Mouse (Mus musculus) midbrain, embryonic 13.5 days (tissue): ENCODE data around the gene Gm20517. TPM values are rescaled to one million over a fixed set of nuclear protein-coding genes. Genes with fewer than 3 reads are reported as not detected.

Source experiments
- ATAC-seq: fragments of 200-750 bp; cut with Nextera tagmentation; 2 replicates; pipeline ENCODE4 v1.8.0; 2017; ENCODE audit warnings: mild to moderate bottlenecking, moderate TSS enrichment, moderate library complexity
- H3K27ac ChIP-seq: fragments of 300-500 bp; sonication (generic); 2 replicates; pipeline ENCODE4 v1.5.1; 2015; ENCODE audit warnings: inconsistent platforms, mild to moderate bottlenecking, moderate library complexity
- H3K27me3 ChIP-seq: fragments of 300-500 bp; sonication (generic); 2 replicates; pipeline ENCODE4 v1.6.1; 2015; ENCODE audit warnings: mild to moderate bottlenecking, inconsistent platforms
- H3K36me3 ChIP-seq: fragments of 300-500 bp; sonication (generic); 2 replicates; pipeline ENCODE4 v1.6.1; 2015; ENCODE audit warnings: mild to moderate bottlenecking, inconsistent platforms
- H3K4me1 ChIP-seq: fragments of 300-500 bp; sonication (generic); replicated peaks from 2 replicates; pipeline ENCODE4 v1.6.1; 2015; ENCODE audit warnings: inconsistent platforms
- H3K4me2 ChIP-seq: fragments of 300-500 bp; sonication (generic); replicated peaks from 2 replicates; pipeline ENCODE4 v1.6.1; 2015; ENCODE audit warnings: moderate library complexity, mild to moderate bottlenecking, inconsistent platforms
- H3K4me3 ChIP-seq: fragments of 300-500 bp; sonication (generic); replicated peaks from 2 replicates; pipeline ENCODE4 v1.5.1; 2015; ENCODE audit warnings: mild to moderate bottlenecking, inconsistent platforms
- H3K9ac ChIP-seq: fragments of 300-500 bp; sonication (generic); replicated peaks from 2 replicates; pipeline ENCODE4 v1.6.1; 2015; ENCODE audit warnings: mild to moderate bottlenecking, inconsistent platforms
- H3K9me3 ChIP-seq: fragments of 300-500 bp; sonication (generic); 2 replicates; pipeline ENCODE4 v1.6.1; 2016; ENCODE audit warnings: mild to moderate bottlenecking, inconsistent platforms
- WGBS: fragments of 180-500 bp; shearing (Covaris S2); methylation state at CpG from one replicate; pipeline ENCODE4 v1.1.7; 2015; 5-methylcytosine and 5-hydroxymethylcytosine counted together
- polyA plus RNA-seq: library from polyadenylated mRNA; unstranded; fragments of >200 nt; fragmentation: Nextera tagmentation; extraction: Ambion mirVana; gene quantifications from 2 replicates; pipeline ENCODE4 v1.2.1, GENCODE M21; 2015

Gene Gm20517
- polyA plus RNA-seq, 1 experiment from 2014 or later, result 2.4 TPM

DNA sequence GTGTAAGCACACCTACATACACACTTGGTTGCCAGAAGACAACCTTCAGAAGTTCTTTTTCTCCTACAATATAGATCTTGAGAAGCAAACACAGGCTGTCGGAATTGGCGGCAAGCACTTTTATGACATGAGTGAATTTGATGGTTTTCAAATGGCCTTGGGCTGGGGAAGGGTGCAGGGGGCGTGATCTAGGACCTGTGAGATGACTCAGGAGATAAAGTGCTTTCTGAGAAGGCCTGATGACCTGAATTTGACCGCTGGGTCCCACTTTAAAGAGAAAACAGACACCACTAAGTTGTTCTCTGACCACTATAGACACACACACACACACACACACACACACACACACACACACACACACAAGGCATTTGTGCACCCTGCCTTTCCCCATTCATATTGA, 30.4 kb upstream of the Gm20517 start:
- Histone ChIP-seq H3K4me2 (no peak overlapping the region), H3K4me1 (no peaks in the 10 kb centered on the region), H3K9ac (no peak overlapping the region), H3K27me3 (no peaks in the 10 kb centered on the region), H3K36me3 (no peaks in the 10 kb centered on the region), H3K9me3 (no peaks in the 10 kb centered on the region), H3K27ac (no peak overlapping the region), H3K4me3 (no peak overlapping the region)
- 97% methylated on average over 4 of the region's 4 CpGs for WGBS
- ATAC-seq, result no peak

DNA sequence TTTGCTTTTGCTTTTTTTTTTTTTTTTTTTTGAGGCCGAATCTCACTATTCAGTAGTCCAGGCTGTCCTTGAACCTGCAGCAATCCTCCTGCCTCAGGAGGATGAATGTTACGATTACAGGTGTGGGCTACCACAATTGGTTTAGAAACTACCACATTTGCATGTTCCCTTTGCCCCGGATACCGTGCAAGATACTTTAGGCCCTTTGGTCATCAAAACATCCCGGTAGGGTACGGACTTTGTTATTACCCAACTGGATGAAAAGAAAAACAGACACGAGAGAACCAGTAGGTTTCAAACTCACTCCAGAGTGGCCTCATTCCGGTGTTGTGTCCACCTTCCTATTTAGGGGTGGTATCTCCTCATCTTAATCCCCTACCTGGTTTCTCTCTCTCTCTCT, 22.9 kb upstream of the Gm20517 start:
- H3K9me3 ChIP-seq, result no peaks in the 10 kb centered on the region
- H3K27ac ChIP-seq, result no peak overlapping the region
- no peak for ATAC-seq
- H3K27me3 ChIP-seq, result no peaks in the 10 kb centered on the region
- no peak overlapping the region for H3K9ac ChIP-seq
- H3K4me1 ChIP-seq, result peaks cover 6% of the 10 kb centered on the region; the same call in 1 of the 2 replicates
- no peak overlapping the region for H3K4me2 ChIP-seq
- no peaks in the 10 kb centered on the region for H3K36me3 ChIP-seq
- H3K4me3 ChIP-seq, result no peak overlapping the region
- 88% methylated on average over 8 of the region's 8 CpGs for WGBS

DNA sequence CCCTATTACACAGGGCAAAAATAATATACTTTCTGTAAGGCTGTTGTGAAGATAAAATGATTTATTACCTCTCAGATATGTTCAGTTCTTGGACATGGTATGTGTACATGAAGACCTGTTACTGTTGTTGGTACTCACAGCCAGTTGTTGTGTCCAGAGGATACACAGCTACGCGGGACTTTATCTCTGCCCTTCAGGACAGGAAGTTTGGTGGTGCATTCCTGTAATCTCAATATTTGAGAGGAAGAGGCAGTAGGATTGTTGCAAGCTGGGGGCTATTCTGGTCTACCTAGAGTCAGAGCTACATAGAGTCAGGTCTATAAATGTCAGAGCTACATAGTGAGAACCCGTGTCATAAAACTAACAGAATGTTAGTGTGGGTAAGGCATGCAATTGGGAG, 20.3 kb upstream of the Gm20517 start:
- Histone ChIP-seq H3K4me3 (no peak overlapping the region), H3K27me3 (no peaks in the 10 kb centered on the region), H3K4me1 (peaks cover 30% of the 10 kb centered on the region), H3K27ac (no peak overlapping the region), H3K36me3 (no peaks in the 10 kb centered on the region), H3K9ac (no peak overlapping the region), H3K9me3 (no peaks in the 10 kb centered on the region), H3K4me2 (no peak overlapping the region)
- 93% methylated on average over 3 of the region's 3 CpGs for whole genome bisulfite sequencing
- ATAC-seq, result no peak

DNA sequence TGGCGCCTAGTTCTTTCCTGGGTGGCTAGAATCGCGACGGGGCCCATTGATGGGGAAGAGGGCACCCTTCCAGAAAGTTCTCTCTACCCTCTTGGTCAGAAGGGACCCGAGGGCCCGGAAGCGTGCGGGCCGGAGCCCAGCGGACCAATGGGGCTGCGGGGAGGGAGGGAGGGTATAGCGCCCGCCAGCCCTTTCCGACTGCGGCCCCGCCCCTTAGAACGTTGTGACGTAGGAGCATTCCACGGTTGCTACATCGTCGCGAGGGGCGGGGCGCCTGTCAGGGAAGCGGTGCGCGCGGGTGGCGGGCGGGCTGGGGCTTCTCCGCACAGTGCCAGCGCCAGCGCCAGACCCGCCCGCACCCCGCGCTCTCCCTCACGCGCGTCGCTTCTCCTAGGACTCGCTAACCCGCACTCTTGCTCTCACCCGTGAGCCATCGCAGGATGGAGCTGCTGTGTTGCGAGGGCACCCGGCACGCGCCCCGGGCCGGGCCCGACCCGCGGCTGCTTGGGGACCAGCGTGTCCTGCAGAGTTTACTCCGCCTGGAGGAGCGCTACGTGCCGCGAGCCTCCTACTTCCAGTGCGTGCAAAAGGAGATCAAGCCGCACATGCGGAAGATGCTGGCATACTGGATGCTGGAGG, 18.1 kb upstream of the Gm20517 start:
- Histone ChIP-seq H3K27ac (peak overlapping the region; percentile 88), H3K9me3 (no peaks in the 10 kb centered on the region), H3K4me3 (peak overlapping the region; percentile 71), H3K27me3 (no peaks in the 10 kb centered on the region), H3K4me1 (peaks cover 52% of the 10 kb centered on the region), H3K9ac (peak overlapping the region; percentile 67), H3K4me2 (peak overlapping the region; percentile 96), H3K36me3 (no peaks in the 10 kb centered on the region)
- under 1% methylated on average over 57 of the region's 63 CpGs for WGBS
- ATAC-seq, result peak; percentile 85

DNA sequence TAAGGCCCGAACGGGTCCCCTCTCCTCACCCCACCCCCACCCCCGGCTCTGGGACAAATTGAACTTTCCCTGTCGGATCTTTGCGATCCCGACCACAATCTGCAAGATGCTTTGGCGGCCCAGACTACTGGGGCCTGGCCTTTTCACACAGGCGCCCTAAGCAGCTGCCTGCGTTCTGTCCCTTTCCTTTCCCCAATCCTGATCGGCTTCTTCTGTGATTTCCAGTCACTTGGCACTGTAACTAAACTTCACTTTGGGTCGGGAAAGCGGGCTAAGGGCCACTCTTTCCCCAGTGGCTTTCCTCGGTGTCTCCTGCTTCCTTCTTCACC, 17.6 kb upstream of the Gm20517 start:
- H3K36me3 ChIP-seq, result peaks cover 4% of the 10 kb centered on the region; the same call in 1 of the 2 replicates
- H3K4me1 ChIP-seq, result peaks cover 55% of the 10 kb centered on the region
- H3K27me3 ChIP-seq, result no peaks in the 10 kb centered on the region
- ATAC-seq, result no peak
- H3K4me3 ChIP-seq, result peak overlapping the region; percentile 71
- H3K27ac ChIP-seq, result peak overlapping the region; percentile 88
- WGBS, result under 1% methylated on average over 13 of the region's 13 CpGs
- H3K9ac ChIP-seq, result peak overlapping the region; percentile 67
- H3K4me2 ChIP-seq, result peak overlapping the region; percentile 96
- H3K9me3 ChIP-seq, result no peaks in the 10 kb centered on the region

DNA sequence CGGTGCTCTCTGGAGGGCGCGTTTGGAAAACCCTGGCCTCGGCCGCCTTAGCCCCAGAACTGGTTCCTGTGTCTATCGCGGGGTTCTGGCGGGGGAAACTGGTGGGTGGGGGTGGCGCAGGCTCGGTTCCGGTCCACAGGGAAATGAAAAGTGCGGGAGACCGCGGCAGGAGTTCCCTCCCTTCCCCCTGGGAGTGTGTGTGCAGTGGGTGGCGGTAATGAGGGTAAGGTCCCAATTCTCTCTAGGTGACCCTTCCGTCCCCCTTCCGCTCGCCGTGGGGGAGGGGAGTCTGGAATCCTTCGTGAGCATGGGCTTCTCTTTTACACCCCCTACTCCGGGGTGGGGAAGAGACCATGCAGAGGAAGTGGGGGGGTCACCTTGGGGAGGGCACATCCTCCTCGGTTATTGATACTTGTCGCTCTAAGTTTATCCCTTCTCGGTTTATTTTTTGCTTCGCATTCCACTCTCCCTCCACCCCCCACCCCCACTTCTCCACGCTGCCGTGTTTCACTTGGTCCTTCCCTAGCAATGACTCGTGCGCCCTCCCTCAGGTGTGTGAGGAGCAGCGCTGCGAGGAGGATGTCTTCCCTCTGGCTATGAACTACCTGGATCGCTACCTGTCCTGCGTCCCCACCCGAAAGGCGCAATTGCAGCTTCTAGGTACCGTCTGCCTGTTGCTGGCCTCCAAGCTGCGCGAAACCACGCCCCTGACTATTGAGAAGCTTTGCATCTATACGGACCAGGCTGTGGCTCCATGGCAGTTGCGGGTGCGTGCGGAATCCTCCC, 17.0 kb upstream of the Gm20517 start:
- Histone ChIP-seq H3K4me1 (peaks cover 55% of the 10 kb centered on the region), H3K9me3 (no peaks in the 10 kb centered on the region), H3K9ac (peak overlapping the region; percentile 67), H3K4me3 (peak overlapping the region; percentile 71), H3K27ac (peak overlapping the region; percentile 88), H3K27me3 (no peaks in the 10 kb centered on the region), H3K4me2 (peak overlapping the region; percentile 96), H3K36me3 (peaks cover 10% of the 10 kb centered on the region)
- ATAC-seq, result no peak
- WGBS, result under 1% methylated on average over 40 of the region's 43 CpGs

DNA sequence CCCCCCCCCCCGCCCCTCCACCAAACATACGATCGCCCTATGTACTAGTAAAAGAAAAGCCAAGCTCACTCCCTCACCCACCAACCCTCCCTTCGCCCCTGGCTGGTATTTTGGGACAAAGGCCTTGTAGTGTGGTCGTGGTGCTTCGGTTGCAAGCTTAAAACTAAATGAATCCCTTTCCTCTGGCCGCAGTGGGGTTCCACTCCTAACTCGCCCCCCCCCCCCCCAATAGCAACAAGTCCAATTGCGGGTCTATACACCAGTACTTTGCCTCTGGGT, 16.5 kb upstream of the Gm20517 start:
- Histone ChIP-seq H3K4me3 (peak overlapping the region; percentile 71), H3K36me3 (peaks cover 15% of the 10 kb centered on the region), H3K4me1 (peaks cover 55% of the 10 kb centered on the region), H3K27me3 (no peaks in the 10 kb centered on the region), H3K4me2 (peak overlapping the region; percentile 96), H3K9me3 (no peaks in the 10 kb centered on the region), H3K27ac (peak overlapping the region; percentile 88), H3K9ac (peak overlapping the region; percentile 67)
- no peak for ATAC-seq
- WGBS, result 1% methylated on average over 7 of the region's 9 CpGs

DNA sequence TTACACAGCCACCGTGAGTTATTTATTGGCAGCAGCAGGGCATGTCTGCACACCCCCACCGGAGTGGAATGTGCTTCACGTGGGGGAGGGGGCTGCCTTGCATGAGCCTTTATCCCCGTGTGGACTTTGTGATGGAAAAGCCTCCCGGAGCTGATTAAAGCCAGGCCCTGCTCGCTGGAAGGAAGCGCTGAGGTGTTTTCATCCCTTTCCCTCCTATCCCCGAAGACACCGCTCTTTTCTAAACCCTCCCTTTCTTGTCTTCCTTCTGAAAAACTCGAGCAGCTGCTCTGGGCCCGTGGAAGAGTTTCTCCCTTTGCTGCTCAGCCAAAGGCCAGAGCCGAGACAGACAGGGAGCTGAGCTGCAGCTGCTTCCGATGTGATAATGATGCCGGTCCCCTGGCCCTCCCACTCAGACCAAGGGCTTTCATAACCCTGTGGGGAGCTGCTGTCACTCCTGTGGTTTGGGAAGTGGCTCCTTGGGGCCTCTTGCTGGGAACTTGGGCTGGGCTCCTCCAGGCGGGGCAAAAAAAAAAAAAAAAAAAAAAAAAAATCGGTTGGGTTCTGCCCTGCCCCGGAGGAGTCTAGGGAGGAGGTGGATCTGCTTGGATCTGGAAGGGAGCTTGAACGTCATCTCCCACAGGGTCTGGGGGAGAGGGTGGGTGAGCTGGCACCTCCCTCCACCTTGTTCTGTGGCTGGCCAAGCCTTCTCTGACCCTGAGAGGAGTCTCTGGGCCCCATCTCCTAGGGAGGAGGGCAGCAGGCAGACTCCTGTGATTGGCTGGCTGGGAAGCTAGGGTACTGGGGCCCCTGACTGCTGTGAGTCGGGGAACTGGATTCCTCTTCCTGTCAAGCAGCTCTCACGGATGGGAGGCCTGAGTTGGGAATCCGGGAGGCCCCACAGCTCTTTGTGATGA, 15.9 kb upstream of the Gm20517 start:
- peaks cover 55% of the 10 kb centered on the region for H3K4me1 ChIP-seq
- peak overlapping the region; percentile 67 for H3K9ac ChIP-seq
- under 1% methylated on average over 21 of the region's 21 CpGs for WGBS
- peak; percentile 40 for ATAC-seq
- H3K9me3 ChIP-seq, result no peaks in the 10 kb centered on the region
- H3K27me3 ChIP-seq, result no peaks in the 10 kb centered on the region
- peak overlapping the region; percentile 88 for H3K27ac ChIP-seq
- H3K4me3 ChIP-seq, result peak overlapping the region; percentile 71
- peaks cover 21% of the 10 kb centered on the region for H3K36me3 ChIP-seq
- H3K4me2 ChIP-seq, result peak overlapping the region; percentile 96

DNA sequence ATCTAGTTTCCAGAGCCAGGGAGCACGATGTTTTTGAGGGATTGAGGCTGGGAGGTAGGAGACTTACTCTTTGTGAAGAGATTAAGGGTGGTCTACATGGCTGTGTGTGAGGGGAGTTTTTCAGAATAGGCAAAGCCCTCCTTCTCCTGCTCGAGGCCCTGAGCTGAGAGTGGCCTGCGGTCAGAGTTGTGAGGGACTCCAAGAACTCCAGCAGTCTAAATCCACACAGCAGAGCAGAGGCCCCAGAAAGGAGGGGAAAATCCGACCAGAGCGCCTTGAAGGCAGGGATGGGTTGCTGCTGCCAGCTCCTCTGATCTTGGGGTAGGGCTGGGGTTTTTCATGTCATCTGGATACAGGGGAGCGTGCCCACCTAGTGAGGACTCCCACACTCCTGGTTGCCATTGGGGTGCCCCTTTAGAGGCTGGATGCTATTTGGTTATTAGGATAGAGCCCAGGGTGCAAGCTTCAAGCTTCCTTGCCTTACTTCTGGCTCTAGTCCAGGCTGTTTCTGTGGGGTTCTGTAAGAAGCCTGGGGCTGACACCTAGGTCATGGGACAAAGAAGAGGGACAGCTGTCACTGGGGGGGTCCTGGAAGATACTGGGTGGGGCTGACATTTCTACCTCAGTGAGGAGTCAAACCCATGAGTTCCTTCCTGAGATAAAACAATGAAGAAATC, 15.1 kb upstream of the Gm20517 start:
- Histone ChIP-seq H3K27me3 (no peaks in the 10 kb centered on the region), H3K27ac (peak overlapping the region; percentile 88), H3K4me3 (0 out of 2 replicates have a peak overlapping the region, but pooled peaks have one; percentile 71), H3K4me1 (peaks cover 55% of the 10 kb centered on the region), H3K4me2 (peak overlapping the region; percentile 96), H3K9ac (peak overlapping the region; percentile 53), H3K9me3 (no peaks in the 10 kb centered on the region), H3K36me3 (peaks cover 29% of the 10 kb centered on the region)
- WGBS, result 18% methylated on average over 6 of the region's 6 CpGs
- peak; percentile 1; the same call in 1 of the 2 replicates for ATAC-seq

DNA sequence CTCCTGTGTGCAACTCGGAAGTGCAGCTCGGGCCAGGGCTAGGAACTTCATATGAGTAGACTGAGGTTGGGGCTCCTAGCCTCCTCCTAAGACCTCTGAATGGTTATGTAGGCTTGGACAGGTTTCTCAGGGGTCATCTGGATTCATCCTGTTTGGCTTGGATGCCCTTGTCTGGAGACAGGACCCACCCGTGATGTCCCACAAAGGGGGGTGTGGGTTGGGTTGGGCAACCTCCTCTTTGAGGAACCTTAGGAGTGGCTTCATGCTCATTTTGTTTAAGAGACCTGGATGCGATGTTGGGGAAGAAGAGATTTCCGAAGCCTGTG, 14.6 kb upstream of the Gm20517 start:
- no peak for ATAC-seq
- H3K4me1 ChIP-seq, result peaks cover 55% of the 10 kb centered on the region
- 0 out of 2 replicates have a peak overlapping the region, but pooled peaks have one; percentile 13 for H3K4me3 ChIP-seq
- H3K36me3 ChIP-seq, result peaks cover 34% of the 10 kb centered on the region
- WGBS, result 40% methylated on average over 5 of the region's 5 CpGs
- H3K27ac ChIP-seq, result peak overlapping the region; percentile 88
- no peaks in the 10 kb centered on the region for H3K27me3 ChIP-seq
- no peaks in the 10 kb centered on the region for H3K9me3 ChIP-seq
- H3K4me2 ChIP-seq, result peak overlapping the region; percentile 96
- H3K9ac ChIP-seq, result 0 out of 2 replicates have a peak overlapping the region, but pooled peaks have one; percentile 53

DNA sequence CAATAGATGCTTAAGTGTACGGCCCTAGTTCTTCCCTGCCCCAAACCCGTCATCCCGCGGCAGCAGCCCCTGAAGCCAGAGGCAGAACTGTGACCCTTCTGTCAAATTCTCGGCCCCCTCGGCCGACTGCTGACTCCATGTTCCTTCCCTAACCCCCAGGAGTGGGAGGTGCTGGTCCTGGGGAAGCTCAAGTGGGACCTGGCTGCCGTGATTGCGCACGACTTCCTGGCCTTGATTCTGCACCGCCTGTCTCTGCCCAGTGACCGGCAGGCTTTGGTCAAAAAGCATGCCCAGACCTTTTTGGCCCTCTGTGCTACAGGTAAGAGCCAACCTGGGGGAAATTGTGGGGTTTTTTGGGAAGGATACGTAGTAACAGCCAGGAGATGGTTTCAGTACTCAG, 14.1 kb upstream of the Gm20517 start:
- no peaks in the 10 kb centered on the region for H3K9me3 ChIP-seq
- peaks cover 55% of the 10 kb centered on the region for H3K4me1 ChIP-seq
- H3K27me3 ChIP-seq, result no peaks in the 10 kb centered on the region
- peak overlapping the region; percentile 36; the same call in 1 of the 2 replicates for H3K9ac ChIP-seq
- peak overlapping the region; percentile 96 for H3K4me2 ChIP-seq
- peaks cover 38% of the 10 kb centered on the region for H3K36me3 ChIP-seq
- H3K4me3 ChIP-seq, result 0 out of 2 replicates have a peak overlapping the region, but pooled peaks have one; percentile 13
- H3K27ac ChIP-seq, result peak overlapping the region; percentile 88; the same call in 1 of the 2 replicates
- 45% methylated on average over 13 of the region's 13 CpGs for WGBS
- no peak for ATAC-seq
